23 mouse cellular contexts compared by ENCODE assay signal in the genomic region with DNA sequence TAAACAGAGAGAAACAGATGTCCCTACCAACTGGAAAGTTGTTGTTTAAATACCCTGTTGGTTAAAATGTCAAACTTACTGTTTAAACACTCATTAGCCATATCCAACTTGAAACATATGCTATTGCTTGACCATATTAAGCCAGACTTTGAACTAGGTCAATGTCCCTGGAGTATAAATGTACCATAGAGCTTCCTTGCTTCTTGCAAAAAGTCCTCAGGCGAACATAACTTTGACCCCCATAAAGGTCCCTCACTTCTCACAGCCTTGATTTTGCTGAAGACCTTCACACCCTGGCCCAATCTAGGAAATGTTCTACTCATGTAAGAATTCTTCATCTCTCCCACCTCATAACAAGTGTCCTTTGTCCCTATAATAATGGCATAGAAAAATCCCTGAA.
DNase-seq lines count a peak whose midpoint lies in the region; ATAC-seq and TF ChIP-seq lines count a peak whose summit lies in the region.
"Had no signal": no experiment of that assay in that cellular context is flagged by ENCODE, and none has a peak within 500 bp of the region (broad histone marks: within the 10 kb centered on the region; RNA-seq: fewer than 3 reads in every experiment).

No protein-coding gene starts in this region.

- H3K36me3 ChIP-seq in intestine, embryonic 15.5 days: no peaks in the 10 kb centered on the region
- no peaks in the 10 kb centered on the region for H3K36me3 ChIP-seq in intestine, embryonic 16.5 days (ENCODE audit: control insufficient read depth, insufficient read depth, low read length)
- no peaks in the 10 kb centered on the region for H3K36me3 ChIP-seq in intestine, postnatal 0 days (ENCODE audit: control insufficient read depth, insufficient read depth)
- H3K36me3 ChIP-seq: G1E had no signal

- no peak for TF ChIP-seq CTCF in intestine, postnatal 0 days (IDR thresholded peaks at IDR 0.05; ENCODE audit: low read depth)
- no peak for TF ChIP-seq CTCF in lung, adult 2 months (IDR thresholded peaks at IDR 0.05; ENCODE audit: insufficient read depth, low read length)

- peak; percentile 4 for DNase-seq in heart, adult 11 months
- DNase-seq in heart, adult 9 months (ENCODE audit: low spot score in 2 of 2): no peak
- no peak for DNase-seq in T-cell, adult 2 months (ENCODE audit: low spot score)
- DNase-seq in lung, adult 2 months: no peak
- DNase-seq in layer of hippocampus, adult 8-10 months (ENCODE audit: low spot score in 2 of 2): no peak
- DNase-seq: adrenal gland, adult 2 months; adrenal gland, adult 8-10 months; adrenal gland, postnatal 10 days; adrenal gland, postnatal 14 days; adrenal gland, postnatal 25 days; adrenal gland, postnatal 36 days; B cell, adult 2 months; cerebellum, adult 11 months; cerebellum, adult 11-12 months; cerebellum, adult 18-20 months had no signal

- no peaks in the 10 kb centered on the region for H3K9me3 ChIP-seq in intestine, embryonic 15.5 days
- no peaks in the 10 kb centered on the region for H3K9me3 ChIP-seq in intestine, embryonic 16.5 days (ENCODE audit: control insufficient read depth, low read length)
- no peaks in the 10 kb centered on the region for H3K9me3 ChIP-seq in intestine, postnatal 0 days (ENCODE audit: control insufficient read depth)
- H3K9me3 ChIP-seq: G1E had no signal

- no peak overlapping the region for H3K27ac ChIP-seq in intestine, embryonic 15.5 days
- H3K27ac ChIP-seq in intestine, embryonic 16.5 days (ENCODE audit: low read length): no peak overlapping the region
- no peak overlapping the region for H3K27ac ChIP-seq in intestine, postnatal 0 days (ENCODE audit: low read depth, low read length)

- peak; percentile 62 for ATAC-seq in intestine, embryonic 15.5 days
- ATAC-seq in intestine, embryonic 16.5 days: peak; percentile 66
- ATAC-seq in intestine, postnatal 0 days: peak; percentile 43; the same call in 1 of the 2 replicates
- ATAC-seq: activated CD4-positive, CD25-positive, alpha-beta regulatory T cell, adult 4 months; CD4-positive, CD25-positive, alpha-beta regulatory T cell, adult 4 months; Patski had no signal

- no peak overlapping the region for H3K4me2 ChIP-seq in intestine, embryonic 15.5 days (replicated peaks)
- H3K4me2 ChIP-seq in intestine, embryonic 16.5 days (ENCODE audit: low read depth, low read length): no peak overlapping the region
- no peak overlapping the region for H3K4me2 ChIP-seq in intestine, postnatal 0 days (replicated peaks; ENCODE audit: low read depth)

- H3K9ac ChIP-seq in intestine, embryonic 15.5 days: no peak overlapping the region
- H3K9ac ChIP-seq in intestine, embryonic 16.5 days (ENCODE audit: low read depth, low read length): no peak overlapping the region
- H3K9ac ChIP-seq in intestine, postnatal 0 days (ENCODE audit: low read depth, low read length): no peak overlapping the region

- H3K4me3 ChIP-seq in intestine, embryonic 15.5 days (replicated peaks): no peak overlapping the region
- H3K4me3 ChIP-seq in intestine, embryonic 16.5 days (ENCODE audit: low read length): no peak overlapping the region
- no peak overlapping the region for H3K4me3 ChIP-seq in intestine, postnatal 0 days (ENCODE audit: low read depth, low read length)
- no peak overlapping the region for H3K4me3 ChIP-seq in lung, adult 2 months (replicated peaks; ENCODE audit: extremely low read depth, low read depth, low read length)

- no peaks in the 10 kb centered on the region for H3K27me3 ChIP-seq in intestine, embryonic 15.5 days (replicated peaks)
- H3K27me3 ChIP-seq in intestine, embryonic 16.5 days (replicated peaks; ENCODE audit: control insufficient read depth, insufficient read depth, low read length): no peaks in the 10 kb centered on the region
- H3K27me3 ChIP-seq in intestine, postnatal 0 days (replicated peaks; ENCODE audit: control insufficient read depth, insufficient read depth, low read length): no peaks in the 10 kb centered on the region
- H3K27me3 ChIP-seq: CH12.LX, Patski had no signal

- peaks cover 4% of the 10 kb centered on the region; the same call in 1 of the 2 replicates for H3K4me1 ChIP-seq in intestine, embryonic 15.5 days (replicated peaks)
- H3K4me1 ChIP-seq in intestine, embryonic 16.5 days (ENCODE audit: control insufficient read depth, insufficient read depth, low read length): peaks cover 13% of the 10 kb centered on the region
- H3K4me1 ChIP-seq in intestine, postnatal 0 days (replicated peaks; ENCODE audit: control insufficient read depth, insufficient read depth, low read length): no peaks in the 10 kb centered on the region; the same call in 1 of the 2 replicates
- H3K4me1 ChIP-seq in lung, adult 2 months (ENCODE audit: control insufficient read depth, insufficient read depth, low read length): no peaks in the 10 kb centered on the region

- WGBS in intestine, embryonic 15.5 days: 66% methylated on average over 1 of the region's 1 CpGs
- 67% methylated on average over 1 of the region's 1 CpGs for WGBS in intestine, embryonic 16.5 days
- WGBS in intestine, postnatal 0 days: 46% methylated on average over 1 of the region's 1 CpGs
- 97% methylated on average over 1 of the region's 1 CpGs for WGBS in lung, adult 2 months

- no peak for TF ChIP-seq POLR2A in lung, adult 2 months (IDR thresholded peaks at IDR 0.05; ENCODE audit: borderline replicate concordance, extremely low read depth, low read depth, low read length)
